Mouse (Mus musculus): ENCODE data around the gene Nckap5l. TPM values are rescaled to one million over a fixed set of nuclear protein-coding genes. Genes with fewer than 3 reads are reported as not detected.
A peak's percentile ranks its signal among the peaks of the same experiment; 100 is the strongest.

Nckap5l gene
- polyA plus RNA-seq (2016; fragmentation: Nextera tagmentation; extraction: Ambion mirVana): 11.6 and 12.3 TPM in 2 replicates

DNA sequence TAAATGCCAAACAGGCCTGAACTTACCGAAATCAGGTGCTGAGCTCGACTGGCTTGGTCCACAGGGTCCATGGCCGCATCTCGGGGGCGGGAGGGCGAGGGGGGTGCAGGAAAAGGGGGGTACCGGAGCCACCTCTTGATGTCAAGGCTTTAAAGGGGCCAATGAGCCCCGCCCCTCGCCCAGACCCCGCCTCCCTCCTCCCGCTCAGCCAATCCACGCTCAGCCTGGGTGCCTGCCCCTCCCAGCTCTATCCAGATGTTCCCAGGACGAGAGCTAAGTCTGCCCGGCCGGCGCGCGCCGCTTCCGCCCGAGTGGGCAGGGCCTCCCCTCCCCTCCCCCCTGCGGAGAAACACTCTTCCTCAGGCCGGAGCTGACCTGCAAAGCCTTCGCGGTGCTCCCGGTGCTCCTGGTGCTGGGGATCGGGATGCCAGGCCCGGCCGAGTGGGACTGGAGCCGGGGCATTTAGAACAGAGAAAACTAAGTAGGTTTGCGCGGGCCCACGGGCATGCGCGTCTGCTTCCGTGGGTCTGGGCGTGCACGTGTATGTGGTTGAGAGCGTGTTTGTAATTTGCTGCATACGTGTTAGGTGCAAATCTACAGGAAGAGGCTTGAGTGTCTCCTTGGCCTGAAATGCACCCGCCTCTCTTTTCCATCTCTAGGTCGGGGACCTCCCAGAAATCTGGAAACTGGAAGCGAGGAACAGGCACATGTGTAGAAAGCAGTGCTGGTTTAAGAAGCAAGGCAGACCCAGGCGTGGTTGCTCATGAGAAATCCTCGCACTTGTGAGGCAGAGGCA lies at the start of gene Nckap5l:
Nckap5l (minus strand) TSS at position 143 of the 796 bp plus-strand sequence.
- under 1% methylated on average over 44 of the region's 45 CpGs for WGBS
- Histone ChIP-seq H3K4me2 (replicated peaks) (peak within 1 kb of the TSS; percentile 65), H3K36me3 (peaks cover 9% of the 10 kb centered on the region; the same call in 1 of the 2 replicates), H3K4me3 (peak within 1 kb of the TSS; percentile 86), H3K4me1 (peaks cover 27% of the 10 kb centered on the region), H3K9ac (peak within 1 kb of the TSS; percentile 78), H3K27ac (peak within 1 kb of the TSS; percentile 88), H3K9me3 (no peaks in the 10 kb centered on the region), H3K27me3 (no peaks in the 10 kb centered on the region)
- peak; percentile 90 for ATAC-seq (ENCODE audit: insufficient number of reproducible peaks, insufficient read depth, low FRiP score, low TSS enrichment)

DNA sequence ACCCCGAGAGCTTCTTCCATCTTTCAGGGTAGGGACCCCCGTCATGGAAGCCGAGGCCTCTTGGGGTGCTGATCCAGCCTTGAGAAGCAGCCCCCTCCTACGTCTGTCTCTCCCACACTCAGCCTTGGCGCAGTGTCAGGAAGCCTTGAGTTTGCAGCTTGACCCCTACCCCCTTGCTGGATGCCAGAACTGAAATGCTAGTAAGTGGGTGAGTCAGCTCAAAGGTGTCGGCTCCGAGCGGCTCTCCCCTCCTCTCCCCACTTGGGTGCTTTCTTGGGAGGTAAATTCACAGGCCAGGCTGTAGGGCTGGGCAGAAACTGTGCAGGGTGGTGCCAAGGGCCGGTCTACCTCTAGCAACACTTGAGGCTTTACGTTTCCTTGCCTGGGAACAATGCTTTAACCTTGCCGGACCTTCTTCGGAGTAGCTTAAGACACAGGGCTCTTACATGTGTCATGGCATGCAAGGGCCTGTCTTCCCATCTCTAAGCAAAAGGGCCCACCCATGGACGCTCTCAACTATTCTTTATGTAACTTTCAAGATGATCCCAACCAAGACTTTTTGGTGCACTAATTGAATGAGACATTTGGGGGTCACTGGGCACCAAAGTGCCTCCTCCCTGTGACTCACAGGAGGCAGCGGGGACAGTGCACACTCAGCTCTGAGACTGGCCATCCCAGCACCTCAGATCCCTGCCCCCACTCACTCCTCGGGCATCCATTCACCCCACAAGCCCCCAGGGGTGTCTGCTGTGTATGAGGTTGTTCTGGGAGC lies 48.0 kb upstream of the Nckap5l start:
- Histone ChIP-seq H3K4me1 (peaks cover 33% of the 10 kb centered on the region), H3K9ac (no peak overlapping the region), H3K4me3 (no peak overlapping the region), H3K9me3 (no peaks in the 10 kb centered on the region), H3K27me3 (no peaks in the 10 kb centered on the region), H3K27ac (no peak overlapping the region), H3K36me3 (no peaks in the 10 kb centered on the region), H3K4me2 (replicated peaks) (no peak overlapping the region)
- ATAC-seq (ENCODE audit: insufficient number of reproducible peaks, insufficient read depth, low FRiP score, low TSS enrichment): no peak
- 74% methylated on average over 15 of the region's 15 CpGs for WGBS

DNA sequence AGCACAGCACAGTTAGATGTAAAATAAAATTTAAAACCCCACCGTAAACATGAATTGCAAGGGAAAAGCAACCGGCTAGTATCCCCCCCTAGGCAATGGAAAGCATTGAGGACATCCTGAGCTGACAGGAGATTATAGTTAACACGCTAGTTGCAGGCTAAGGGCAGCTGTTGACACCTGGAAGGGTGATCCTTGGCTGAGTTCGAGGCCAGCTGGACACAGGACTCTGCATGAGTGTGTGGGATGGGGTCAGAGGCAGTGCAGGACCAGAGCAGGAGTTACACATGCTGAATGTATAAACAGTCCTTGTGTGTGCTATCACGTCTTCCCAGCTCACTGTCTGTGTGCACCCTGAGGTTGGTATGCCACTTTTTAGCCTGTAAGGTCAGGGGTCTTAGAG lies 45.7 kb upstream of the Nckap5l start:
- WGBS: 64% methylated on average over 5 of the region's 5 CpGs
- H3K4me2 ChIP-seq (replicated peaks): no peak overlapping the region
- H3K4me3 ChIP-seq: no peak overlapping the region
- H3K27me3 ChIP-seq: 0 out of 2 replicates have a peak, but pooled peaks cover 2% of the 10 kb centered on the region
- peak overlapping the region; percentile 65; the same call in 1 of the 2 replicates for H3K27ac ChIP-seq
- no peak for ATAC-seq (ENCODE audit: insufficient number of reproducible peaks, insufficient read depth, low FRiP score, low TSS enrichment)
- H3K4me1 ChIP-seq: peaks cover 33% of the 10 kb centered on the region
- H3K9ac ChIP-seq: no peak overlapping the region
- H3K9me3 ChIP-seq: no peaks in the 10 kb centered on the region
- H3K36me3 ChIP-seq: no peaks in the 10 kb centered on the region

DNA sequence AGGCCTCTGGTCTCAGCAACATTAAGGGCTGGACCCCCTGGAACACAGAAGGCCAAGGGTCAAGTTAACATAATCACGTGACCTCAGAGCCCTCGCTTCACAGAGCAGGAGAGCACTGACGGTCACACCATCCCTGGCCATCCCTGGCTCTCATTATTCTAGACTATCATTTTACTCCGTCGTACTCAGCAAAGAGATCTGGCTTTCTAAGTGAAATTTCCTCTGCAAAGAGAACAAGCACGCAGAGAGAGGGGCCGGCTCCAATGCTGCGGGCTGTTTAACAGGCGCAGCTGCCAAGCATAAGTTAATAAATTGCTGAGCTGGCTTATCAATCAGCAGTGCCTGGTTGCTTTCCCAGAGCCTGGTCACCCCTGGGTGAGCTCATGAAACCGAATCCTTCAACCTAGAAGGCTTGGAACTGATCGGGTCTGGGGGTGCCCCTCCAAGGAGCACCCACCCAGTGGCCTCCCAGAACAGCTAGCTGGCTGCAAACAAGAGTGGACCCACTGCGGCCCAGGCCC lies 44.8 kb upstream of the Nckap5l start:
- Histone ChIP-seq H3K4me2 (replicated peaks) (peak overlapping the region; percentile 13; the same call in 1 of the 2 replicates), H3K27ac (peak overlapping the region; percentile 65), H3K36me3 (no peaks in the 10 kb centered on the region), H3K4me1 (peaks cover 39% of the 10 kb centered on the region), H3K4me3 (no peak overlapping the region), H3K9ac (no peak overlapping the region), H3K27me3 (0 out of 2 replicates have a peak, but pooled peaks cover 2% of the 10 kb centered on the region), H3K9me3 (no peaks in the 10 kb centered on the region)
- 28% methylated on average over 12 of the region's 12 CpGs for WGBS
- no peak for ATAC-seq (ENCODE audit: insufficient number of reproducible peaks, insufficient read depth, low FRiP score, low TSS enrichment)

DNA sequence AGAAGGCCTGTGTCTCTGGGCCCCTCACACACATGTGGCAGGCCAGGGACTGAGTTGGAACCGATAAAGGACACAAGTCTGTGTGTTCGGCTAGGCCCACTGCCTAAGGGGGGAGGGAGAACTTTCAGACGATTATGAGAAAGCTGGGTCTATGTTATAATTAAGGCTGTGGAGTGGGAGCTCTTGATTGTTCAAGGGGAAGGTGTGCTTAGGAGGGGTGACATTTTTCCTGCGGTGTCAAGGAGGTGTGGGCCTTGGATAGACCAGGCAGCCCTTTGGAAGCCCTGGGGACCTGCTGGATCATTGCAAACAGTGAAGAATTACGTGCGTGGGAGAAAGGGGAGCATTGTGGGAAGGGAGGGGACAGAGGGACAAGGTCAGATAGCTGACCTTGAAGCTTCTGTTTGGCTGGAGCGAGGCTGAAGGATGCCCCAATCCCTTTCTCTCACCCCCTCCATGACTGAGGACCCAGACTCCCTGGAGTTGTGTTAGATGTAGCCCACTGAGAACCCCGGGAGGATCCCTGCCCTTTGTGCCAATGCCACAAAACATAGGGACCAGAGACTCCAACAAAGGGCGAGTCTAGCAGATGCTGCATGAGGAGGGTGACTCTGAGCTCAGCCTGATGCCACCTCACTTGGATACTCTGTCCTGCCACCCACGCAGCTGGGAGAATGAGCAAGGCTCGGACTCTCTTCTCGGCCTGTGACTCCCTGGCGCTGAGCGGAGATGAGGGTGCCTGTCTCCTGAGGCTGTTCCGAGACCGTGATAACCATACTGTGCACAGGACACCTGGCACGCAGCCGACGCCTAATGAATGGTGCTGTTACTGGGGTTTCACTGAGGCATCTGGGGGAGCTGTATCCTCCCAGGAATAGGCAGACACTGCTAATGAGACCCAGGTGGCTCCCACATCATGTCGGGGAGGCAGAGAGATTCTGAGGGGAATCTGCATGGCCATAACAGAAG lies 44.0 kb upstream of the Nckap5l start:
- Histone ChIP-seq H3K27me3 (0 out of 2 replicates have a peak, but pooled peaks cover 2% of the 10 kb centered on the region), H3K4me1 (peaks cover 42% of the 10 kb centered on the region), H3K36me3 (no peaks in the 10 kb centered on the region), H3K9ac (no peak overlapping the region; the same call in 1 of the 2 replicates), H3K4me2 (replicated peaks) (peak overlapping the region; percentile 13; the same call in 1 of the 2 replicates), H3K4me3 (no peak overlapping the region), H3K9me3 (no peaks in the 10 kb centered on the region), H3K27ac (peak overlapping the region; percentile 65)
- ATAC-seq (ENCODE audit: insufficient number of reproducible peaks, insufficient read depth, low FRiP score, low TSS enrichment): no peak
- 49% methylated on average over 20 of the region's 20 CpGs for WGBS

DNA sequence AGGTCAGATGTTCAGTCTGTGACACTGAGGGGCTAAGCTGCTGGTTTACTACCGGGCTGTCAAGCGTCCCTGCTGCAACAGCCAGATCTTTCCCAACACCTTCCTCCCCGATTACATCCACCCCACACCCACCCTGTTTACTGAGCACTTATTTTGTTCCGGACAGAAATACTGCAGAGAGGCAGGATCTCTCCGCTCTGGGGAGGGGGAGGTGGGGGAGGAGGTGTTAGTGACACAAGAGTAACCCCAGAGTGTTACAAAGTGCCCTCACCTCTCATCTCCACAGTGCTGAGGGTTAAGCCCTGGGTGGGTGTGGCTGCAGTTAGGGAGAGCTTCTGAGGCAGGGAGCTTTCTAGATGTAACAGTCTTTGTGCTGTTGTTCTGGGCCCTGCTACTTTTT lies 42.8 kb upstream of the Nckap5l start:
- Histone ChIP-seq H3K27me3 (0 out of 2 replicates have a peak, but pooled peaks cover 2% of the 10 kb centered on the region), H3K9ac (no peak overlapping the region), H3K36me3 (no peaks in the 10 kb centered on the region), H3K27ac (no peak overlapping the region), H3K4me3 (no peak overlapping the region), H3K4me2 (replicated peaks) (no peak overlapping the region), H3K4me1 (peaks cover 34% of the 10 kb centered on the region), H3K9me3 (no peaks in the 10 kb centered on the region)
- WGBS: 59% methylated on average over 5 of the region's 5 CpGs
- ATAC-seq (ENCODE audit: insufficient number of reproducible peaks, insufficient read depth, low FRiP score, low TSS enrichment): no peak

DNA sequence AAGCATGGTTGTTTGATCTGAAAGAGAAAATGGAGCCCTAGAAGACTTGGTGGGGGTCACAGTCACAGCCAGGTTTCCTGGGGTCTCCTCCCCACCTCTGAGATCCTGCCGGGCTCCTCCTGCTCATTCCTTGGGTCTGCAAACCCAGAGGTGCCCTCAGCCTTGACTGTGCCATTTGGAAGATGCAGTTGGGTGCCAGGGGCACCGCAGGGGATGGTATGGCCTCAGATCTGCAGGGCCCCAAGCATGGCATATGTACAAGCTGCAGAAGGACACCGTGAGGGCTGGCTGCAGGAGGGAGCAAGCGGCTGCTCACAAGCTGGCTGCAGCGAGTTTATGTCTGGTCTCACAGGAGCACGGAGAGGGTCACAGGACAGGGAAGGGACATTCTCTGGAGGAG lies 42.2 kb upstream of the Nckap5l start:
- no peak overlapping the region for H3K27ac ChIP-seq
- H3K27me3 ChIP-seq: 0 out of 2 replicates have a peak, but pooled peaks cover 2% of the 10 kb centered on the region
- H3K9ac ChIP-seq: no peak overlapping the region
- no peaks in the 10 kb centered on the region for H3K9me3 ChIP-seq
- H3K4me2 ChIP-seq (replicated peaks): no peak overlapping the region
- peaks cover 32% of the 10 kb centered on the region for H3K4me1 ChIP-seq
- 58% methylated on average over 6 of the region's 6 CpGs for WGBS
- ATAC-seq (ENCODE audit: insufficient number of reproducible peaks, insufficient read depth, low FRiP score, low TSS enrichment): no peak
- no peak overlapping the region for H3K4me3 ChIP-seq
- H3K36me3 ChIP-seq: no peaks in the 10 kb centered on the region

DNA sequence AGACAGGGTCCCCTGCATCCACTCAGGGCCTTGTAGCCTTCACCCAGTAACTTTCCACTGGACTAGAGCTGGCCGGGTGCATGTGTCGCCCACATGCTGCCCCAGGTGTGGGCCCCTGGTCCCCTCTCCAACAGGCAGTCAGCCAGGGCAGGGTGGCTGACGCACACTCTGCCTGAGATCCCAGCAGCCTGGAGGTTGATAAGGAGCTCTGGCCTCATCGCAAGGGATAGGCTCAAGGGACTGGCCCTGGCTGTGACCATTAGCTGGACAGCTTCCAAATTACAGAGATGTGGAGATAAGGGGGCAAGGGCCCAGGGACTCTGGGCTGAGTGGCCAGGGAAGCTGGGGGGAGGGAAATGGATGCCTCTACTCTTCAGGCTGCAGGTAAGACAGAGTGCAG lies 41.2 kb upstream of the Nckap5l start:
- H3K27ac ChIP-seq: no peak overlapping the region
- no peak overlapping the region for H3K4me2 ChIP-seq (replicated peaks)
- ATAC-seq (ENCODE audit: insufficient number of reproducible peaks, insufficient read depth, low FRiP score, low TSS enrichment): no peak
- peaks cover 26% of the 10 kb centered on the region for H3K4me1 ChIP-seq
- H3K9me3 ChIP-seq: no peaks in the 10 kb centered on the region
- no peak overlapping the region for H3K4me3 ChIP-seq
- H3K36me3 ChIP-seq: no peaks in the 10 kb centered on the region
- WGBS: 66% methylated on average over 4 of the region's 4 CpGs
- 0 out of 2 replicates have a peak, but pooled peaks cover 2% of the 10 kb centered on the region for H3K27me3 ChIP-seq
- no peak overlapping the region for H3K9ac ChIP-seq

DNA sequence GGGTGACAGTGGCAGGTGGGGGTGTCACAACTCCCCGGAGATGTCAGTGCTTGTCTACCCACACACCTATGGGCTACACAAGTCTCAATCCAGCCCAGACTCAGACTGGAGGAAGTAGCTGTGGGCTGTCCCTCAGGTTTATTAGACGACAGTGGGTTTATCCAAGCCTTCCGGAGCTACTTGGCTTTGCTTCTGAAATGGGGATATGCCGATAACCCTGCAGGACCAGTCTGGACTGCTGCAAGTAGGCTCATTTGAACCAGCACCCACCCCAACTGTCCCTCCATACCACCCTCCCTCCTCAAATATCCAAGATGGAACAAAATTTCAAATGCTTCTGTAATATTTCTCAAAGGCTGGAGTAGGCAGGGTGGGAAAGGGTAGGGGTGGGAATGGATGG lies 40.8 kb upstream of the Nckap5l start:
- 86% methylated on average over 4 of the region's 4 CpGs for WGBS
- Histone ChIP-seq H3K27ac (no peak overlapping the region), H3K4me2 (replicated peaks) (no peak overlapping the region), H3K9me3 (no peaks in the 10 kb centered on the region), H3K4me3 (no peak overlapping the region), H3K27me3 (0 out of 2 replicates have a peak, but pooled peaks cover 2% of the 10 kb centered on the region), H3K4me1 (peaks cover 24% of the 10 kb centered on the region), H3K9ac (no peak overlapping the region), H3K36me3 (no peaks in the 10 kb centered on the region)
- no peak for ATAC-seq (ENCODE audit: insufficient number of reproducible peaks, insufficient read depth, low FRiP score, low TSS enrichment)

DNA sequence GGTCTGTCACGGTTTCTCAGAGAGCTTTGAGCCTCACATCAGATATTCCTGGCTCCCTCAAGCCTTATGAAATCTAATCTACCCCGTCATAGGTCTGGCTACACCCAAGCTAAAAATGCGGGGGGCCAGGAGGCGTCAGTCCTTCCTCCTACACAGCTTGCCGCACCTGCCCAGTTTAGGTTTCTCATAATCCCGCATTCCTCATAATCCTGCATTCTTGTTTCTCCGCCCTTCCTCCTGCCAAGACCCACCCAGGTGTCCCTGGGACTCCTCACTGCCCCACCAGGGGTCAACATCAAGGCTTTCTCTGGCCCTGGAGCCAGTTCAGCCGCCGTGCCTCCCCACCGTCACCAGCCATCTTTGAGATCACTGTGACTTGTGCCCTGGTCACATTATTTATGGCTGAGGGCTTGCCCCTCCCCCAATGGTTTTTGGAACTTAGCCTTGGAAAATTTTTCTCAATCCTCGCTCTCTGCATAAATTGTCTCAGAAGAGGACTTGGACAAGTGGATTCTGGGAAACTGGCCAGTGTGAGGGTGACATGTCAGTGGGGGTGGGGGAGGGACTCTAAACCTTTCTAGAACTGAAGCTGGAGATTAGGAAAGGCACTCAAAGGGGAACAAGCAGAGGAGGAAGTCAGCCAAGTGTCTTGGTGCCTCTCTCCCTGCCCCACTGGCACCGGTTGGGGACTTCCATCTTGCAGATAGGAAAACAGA lies 40.1 kb upstream of the Nckap5l start:
- WGBS: 49% methylated on average over 12 of the region's 12 CpGs

More for the DNA sequence above, 40.1 kb upstream of the Nckap5l start:
- no peaks in the 10 kb centered on the region for H3K36me3 ChIP-seq
- H3K27me3 ChIP-seq: 0 out of 2 replicates have a peak, but pooled peaks cover 2% of the 10 kb centered on the region
- no peak overlapping the region for H3K27ac ChIP-seq
- no peak overlapping the region for H3K9ac ChIP-seq
- no peak for ATAC-seq (ENCODE audit: insufficient number of reproducible peaks, insufficient read depth, low FRiP score, low TSS enrichment)
- H3K4me2 ChIP-seq (replicated peaks): no peak overlapping the region
- H3K9me3 ChIP-seq: no peaks in the 10 kb centered on the region
- peaks cover 22% of the 10 kb centered on the region for H3K4me1 ChIP-seq
- no peak overlapping the region for H3K4me3 ChIP-seq

Data from embryonic facial prominence, embryonic 12.5 days (tissue).